Mouse (Mus musculus): ENCODE results near the gene Gcn1l1. TPM values are rescaled to one million over a fixed set of nuclear protein-coding genes. Genes with fewer than 3 reads are reported as not detected.

The Gcn1l1 gene
- polyA plus RNA-seq (2017; shearing (Covaris generic)) = 45.1 TPM

DNA sequence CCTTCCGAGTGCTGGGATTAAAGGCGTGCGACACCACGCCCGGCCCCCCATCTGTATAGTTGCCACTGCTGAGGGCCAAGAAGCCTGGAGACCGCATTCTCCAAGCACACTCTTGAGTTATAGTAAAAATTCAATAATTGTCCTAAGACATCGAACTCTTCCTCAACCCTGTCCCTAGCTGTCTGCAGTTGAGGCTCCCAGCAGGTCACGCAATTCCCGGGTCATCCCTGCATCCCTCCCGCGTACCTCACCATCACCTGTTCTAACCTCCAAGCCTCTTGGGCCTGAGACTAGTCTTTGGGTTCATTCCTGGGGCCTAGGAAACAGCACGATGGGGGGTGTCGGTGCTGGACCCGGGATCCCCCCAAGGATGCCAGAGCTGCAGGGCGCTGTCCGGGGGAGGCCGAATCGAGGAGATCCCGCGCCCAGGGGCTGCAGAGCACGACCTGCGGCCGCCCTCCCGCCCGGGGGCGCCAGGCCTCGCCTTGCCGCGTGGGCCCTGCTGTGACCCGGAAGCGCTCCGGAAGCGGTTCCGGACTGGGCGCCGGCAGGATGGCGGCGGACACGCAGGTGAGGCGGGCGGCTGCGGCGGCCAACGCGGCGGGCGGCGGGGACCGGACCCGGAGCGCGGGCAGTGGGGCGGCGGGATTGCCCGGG lies at the start of gene Gcn1l1:
Gene Gcn1l1, plus strand, starts transcription at position 518 of the 657 bp plus-strand sequence.

DNA sequence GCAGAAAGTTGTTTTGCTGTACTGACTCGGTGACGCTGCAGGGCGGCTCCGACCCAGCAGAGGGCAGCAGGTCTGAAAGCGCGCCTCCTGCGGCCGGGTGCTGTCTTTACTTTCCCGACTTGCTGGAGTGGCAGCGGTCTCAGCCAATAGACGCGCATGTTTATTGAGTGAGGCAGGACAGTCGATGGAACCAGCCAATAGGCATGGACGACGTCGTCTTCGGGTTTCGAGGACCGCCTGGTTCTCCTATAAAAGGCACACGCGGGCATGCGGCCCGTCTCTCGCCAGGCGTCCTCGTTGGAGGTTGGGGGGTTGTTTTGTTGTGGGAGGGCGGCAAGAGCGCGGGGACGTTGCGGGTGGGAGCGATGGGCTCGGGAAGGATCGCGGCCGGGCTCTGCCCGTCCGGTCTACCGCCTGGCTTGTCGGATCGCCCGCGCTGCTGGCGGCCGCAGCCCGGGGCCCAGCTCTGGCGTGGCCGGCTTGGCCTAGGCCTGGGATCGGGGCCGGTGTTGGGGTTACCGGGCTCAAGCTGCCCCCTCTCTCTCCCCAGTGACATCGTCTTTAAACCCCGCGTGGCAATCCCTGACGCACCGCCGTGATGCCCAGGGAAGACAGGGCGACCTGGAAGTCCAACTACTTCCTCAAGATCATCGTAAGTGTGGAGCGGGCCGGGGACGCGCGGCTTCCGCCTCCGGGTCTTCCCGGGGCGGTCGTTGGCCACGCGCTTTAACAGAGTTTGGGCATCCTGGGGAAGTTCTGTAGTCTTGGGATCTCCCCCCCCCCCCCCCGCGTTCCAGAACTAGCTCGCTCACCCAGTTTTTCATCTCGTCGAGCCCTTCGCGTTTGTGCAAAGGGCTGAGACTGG lies 5.6 kb upstream of the Gcn1l1 start, which contains the start of gene Rplp0:
Gene Rplp0, plus strand, starts transcription at position 231 of the 865 bp plus-strand sequence.

DNA sequence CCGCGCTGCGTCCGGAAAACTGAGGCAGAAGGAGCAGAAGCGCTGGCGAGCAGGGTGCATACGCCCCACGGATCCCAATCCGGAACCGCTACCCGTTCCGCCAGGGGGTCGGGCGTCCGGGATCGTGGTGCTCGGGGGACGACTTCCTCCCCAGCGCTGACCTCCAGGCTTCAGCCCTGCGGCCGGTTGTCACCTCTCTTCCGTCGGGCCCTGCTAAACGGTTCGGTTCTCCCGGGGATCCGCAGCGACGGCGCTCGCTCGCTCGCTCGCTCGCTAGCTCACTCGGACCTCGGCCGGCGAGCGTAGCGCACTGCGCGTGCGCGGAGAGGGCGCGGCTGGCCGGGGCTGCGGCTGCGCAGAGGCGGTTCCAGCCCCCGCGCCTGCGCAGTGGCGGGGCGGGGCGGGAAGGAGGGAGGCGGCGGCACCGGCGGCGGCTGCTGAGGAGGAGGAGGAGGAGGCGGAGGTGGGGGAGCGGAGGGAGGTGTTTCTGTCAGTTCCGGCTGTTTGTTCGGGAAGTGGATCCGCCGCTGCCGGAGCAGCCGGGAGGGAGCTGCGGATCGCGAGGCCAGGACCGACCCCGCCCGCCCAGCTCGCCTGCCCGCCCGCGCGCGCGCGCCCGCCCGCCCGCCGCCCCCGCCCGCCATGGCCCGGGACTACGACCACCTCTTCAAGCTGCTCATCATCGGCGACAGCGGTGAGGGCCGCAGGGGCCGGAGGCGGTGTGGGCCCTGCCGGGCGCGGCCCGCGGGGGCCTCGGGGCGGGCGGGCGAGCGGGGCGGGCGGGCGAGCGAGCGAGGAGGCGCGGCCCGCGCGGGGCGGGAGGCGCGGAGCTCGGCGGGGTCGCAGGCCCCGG lies 66.7 kb downstream of the Gcn1l1 start, which contains the start of gene Rab35:
Gene Rab35, plus strand, starts transcription at position 404 of the 853 bp plus-strand sequence.

Other genes starting within 250 kb of the Gcn1l1 start
- 11.6 TPM for gene Srsf9, start 238.1 kb upstream of the Gcn1l1 start, polyA plus RNA-seq (2017; shearing (Covaris generic))
- 18.8 TPM for gene Gatc, start 224.1 kb upstream of the Gcn1l1 start, polyA plus RNA-seq (2017; shearing (Covaris generic))
- 67.5 TPM for gene Triap1, start 224.0 kb upstream of the Gcn1l1 start, polyA plus RNA-seq (2017; shearing (Covaris generic))
- 572 TPM for gene Cox6a1, start 216.3 kb upstream of the Gcn1l1 start, polyA plus RNA-seq (2017; shearing (Covaris generic))
- gene Msi1, start 135.7 kb upstream of the Gcn1l1 start, polyA plus RNA-seq (2017; shearing (Covaris generic)) = not detected
- gene Pla2g1b, start 99.0 kb upstream of the Gcn1l1 start, polyA plus RNA-seq (2017; shearing (Covaris generic)) = not detected
- 22.0 TPM for gene Sirt4, start 80.5 kb upstream of the Gcn1l1 start, polyA plus RNA-seq (2017; shearing (Covaris generic))
- gene Pxn, start 58.6 kb upstream of the Gcn1l1 start, polyA plus RNA-seq (2017; shearing (Covaris generic)) = 51.4 TPM
- gene Rplp0, start 5.8 kb upstream of the Gcn1l1 start, polyA plus RNA-seq (2017; shearing (Covaris generic)) = 2,605 TPM
- 5.0 TPM for gene Rab35, start 66.7 kb downstream of the Gcn1l1 start, polyA plus RNA-seq (2017; shearing (Covaris generic))
- 15.0 TPM for gene Bicdl1, start 166.4 kb downstream of the Gcn1l1 start, polyA plus RNA-seq (2017; shearing (Covaris generic))